Mouse (Mus musculus) ES-Bruce4 (cell line): Measurements from ENCODE around the gene Bahcc1.

Experiments used
- CTCF ChIP-seq: IDR thresholded peaks from one replicate; pipeline ENCODE4 v1.8.1; 2011; ENCODE audit warnings: low read depth, low read length
- POLR2A ChIP-seq: IDR thresholded peaks from one replicate; pipeline ENCODE4 v1.8.1; 2011; ENCODE audit warnings: low read length; ENCODE audit not compliant: insufficient read depth

GRCm38 (mm10) chr11:120263176-120263575 lies 30.4 kb downstream of the Bahcc1 start:
- no peak for TF ChIP-seq CTCF
- no peak for TF ChIP-seq POLR2A
